Mouse (Mus musculus): ENCODE measurements around the gene AY074887.
"Not testable (repeated sequence)": the region's sequence is repeated elsewhere in the genome, so short reads cannot be mapped to it uniquely, and the experiment has no call there.

The AY074887 gene

GRCm38 (mm10) chr9:54950575-54951321 is at the start of gene AY074887, which contains the start of gene Psma4:
AY074887 (minus strand) TSS chr9:54950998.
Psma4 (plus strand) TSS chr9:54950790.
- CTCF ChIA-PET: interaction anchor here (0.6 kb wide), 1 partner anchor 33 kb away, joined by 5 read pairs; no protein-coding TSS in a partner anchor

GRCm38 (mm10) chr9:54995645-54996044 is 44.8 kb upstream of the AY074887 start:
- CTCF ChIA-PET: no interaction called here

DNA sequence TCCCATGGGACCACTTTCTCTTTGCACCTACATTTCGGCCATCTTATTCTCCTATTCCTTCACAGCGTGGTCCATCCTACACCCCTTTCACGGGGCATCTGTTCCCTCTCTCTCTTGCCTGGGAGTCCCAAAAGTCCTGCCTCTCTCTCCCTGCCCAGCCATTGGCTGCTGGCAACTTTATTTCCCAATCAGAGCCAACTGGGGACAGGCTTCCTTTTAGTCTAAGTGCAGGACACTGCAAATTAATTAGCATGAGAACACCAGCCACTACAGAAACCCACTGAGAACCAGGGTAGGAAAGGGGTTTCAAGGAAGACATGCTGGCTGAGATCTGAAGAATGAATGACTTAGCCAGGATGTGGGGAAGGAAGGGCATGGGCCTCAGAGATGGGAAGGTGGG is 43.6 kb upstream of the AY074887 start:
- CTCF ChIA-PET: no interaction called here

- CTCF ChIA-PET: no interaction called here
Measured at GRCm38 (mm10) chr9:54990362-54990761, 39.6 kb upstream of the AY074887 start.

GRCm38 (mm10) chr9:54982401-54982800 is 31.6 kb upstream of the AY074887 start:
- CTCF ChIA-PET: no interaction called here

DNA sequence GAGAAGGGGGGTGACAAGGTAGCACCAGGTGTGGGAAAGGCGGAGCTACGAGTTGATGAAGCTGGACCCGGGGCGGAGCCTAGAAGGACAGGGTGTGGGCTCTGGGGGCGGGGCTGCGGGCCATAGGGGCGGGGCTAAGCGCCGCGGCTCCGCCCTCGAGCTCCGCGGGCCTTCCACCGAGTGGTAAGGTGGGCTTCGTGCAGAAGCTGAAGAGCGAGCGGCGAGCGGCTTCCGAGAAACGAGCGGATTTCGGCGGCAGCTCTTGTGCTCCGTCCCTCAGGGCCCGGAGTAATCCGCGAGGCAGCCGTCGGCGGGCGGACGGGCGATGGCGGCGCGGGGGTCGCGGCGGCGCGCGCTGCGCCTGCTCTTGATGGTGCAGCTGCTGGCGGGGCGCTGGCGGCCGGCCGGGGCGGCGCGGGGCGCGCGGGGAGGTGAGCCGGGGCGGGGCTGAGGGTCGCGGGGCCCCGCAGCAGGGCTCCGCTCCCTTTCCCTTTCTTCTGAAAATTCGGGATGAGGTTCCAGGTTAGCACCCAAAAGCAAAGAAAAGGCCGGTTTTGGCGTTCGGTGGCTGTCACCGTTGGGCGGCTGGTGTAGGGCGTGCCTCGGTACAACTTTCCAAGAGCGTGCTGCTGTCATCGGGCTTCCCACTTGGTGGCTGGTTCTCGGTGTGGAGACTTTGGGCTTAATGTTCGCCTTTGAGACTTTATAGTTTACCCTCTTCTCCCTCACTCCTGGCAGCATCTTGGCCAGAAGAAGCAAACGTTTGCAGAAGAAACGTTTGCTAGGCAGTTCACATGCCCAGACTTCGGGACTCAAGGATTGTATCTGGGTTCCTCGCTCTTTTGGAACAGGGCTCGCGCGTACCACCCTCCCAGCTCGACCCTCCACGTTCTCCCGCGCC is 30.7 kb upstream of the AY074887 start:
- CTCF ChIA-PET: interaction anchor here (0.6 kb wide), 1 partner anchor 154 kb away, joined by 3 read pairs; no protein-coding TSS in a partner anchor

GRCm38 (mm10) chr9:54980674-54981073 is 29.9 kb upstream of the AY074887 start, which contains the start of gene Chrna5:
Chrna5 (plus strand) TSS chr9:54980880.
- CTCF ChIA-PET: no interaction called here

DNA sequence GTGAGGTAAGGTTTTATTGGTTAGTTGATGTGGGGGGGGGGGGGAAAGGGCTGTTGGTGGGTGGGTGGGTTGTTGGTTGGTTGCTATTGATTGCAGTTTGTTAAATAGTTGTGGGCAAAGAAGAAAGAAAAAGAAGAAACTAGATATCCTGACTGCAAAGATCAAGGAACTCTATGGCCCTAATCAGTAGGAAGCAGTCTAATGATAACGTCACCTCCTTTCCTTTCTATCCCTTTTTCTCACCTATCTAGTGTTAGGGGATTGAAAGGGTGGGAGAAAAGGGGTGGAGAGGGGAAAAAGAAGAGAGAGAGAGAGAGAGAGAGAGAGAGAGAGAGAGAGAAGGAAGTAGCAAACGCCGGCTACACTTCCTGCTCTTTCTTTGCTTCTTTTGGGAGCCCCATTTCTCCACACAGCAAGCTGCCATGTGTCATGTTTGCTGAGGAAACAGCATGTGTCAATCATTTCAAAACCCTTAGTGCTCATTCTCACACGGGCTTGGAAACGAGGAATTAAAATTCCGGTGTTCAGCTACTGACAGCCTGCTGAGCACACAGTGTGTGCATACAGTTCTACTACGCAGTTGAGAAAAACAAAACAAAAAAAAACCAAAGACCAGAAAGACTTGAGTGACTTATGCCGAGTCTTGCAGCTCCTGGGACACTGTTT is 19.3 kb upstream of the AY074887 start:
- CTCF ChIA-PET: no interaction called here

DNA sequence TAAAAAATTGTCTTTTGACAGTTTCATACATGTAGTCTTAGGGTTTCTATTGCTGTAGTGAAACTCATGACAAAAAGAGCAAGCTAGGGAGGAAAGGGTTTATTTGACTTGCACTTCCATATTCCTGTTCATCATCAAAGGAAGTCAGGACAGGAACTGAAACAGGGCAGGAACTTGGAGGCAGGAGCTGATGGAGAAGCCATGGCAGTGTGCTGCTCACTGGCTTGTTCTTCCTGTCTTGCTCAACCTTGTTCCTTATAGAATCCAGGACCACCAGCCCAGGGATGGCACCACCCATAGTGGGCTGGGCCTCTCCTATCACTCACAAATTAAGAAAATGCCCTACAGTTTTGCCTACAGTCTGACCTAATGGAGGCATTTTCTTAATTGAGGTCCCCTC is 12.9 kb upstream of the AY074887 start:
- CTCF ChIA-PET: interaction anchor here (0.8 kb wide), 1 partner anchor 365 kb away, joined by 3 read pairs; no protein-coding TSS in a partner anchor

DNA sequence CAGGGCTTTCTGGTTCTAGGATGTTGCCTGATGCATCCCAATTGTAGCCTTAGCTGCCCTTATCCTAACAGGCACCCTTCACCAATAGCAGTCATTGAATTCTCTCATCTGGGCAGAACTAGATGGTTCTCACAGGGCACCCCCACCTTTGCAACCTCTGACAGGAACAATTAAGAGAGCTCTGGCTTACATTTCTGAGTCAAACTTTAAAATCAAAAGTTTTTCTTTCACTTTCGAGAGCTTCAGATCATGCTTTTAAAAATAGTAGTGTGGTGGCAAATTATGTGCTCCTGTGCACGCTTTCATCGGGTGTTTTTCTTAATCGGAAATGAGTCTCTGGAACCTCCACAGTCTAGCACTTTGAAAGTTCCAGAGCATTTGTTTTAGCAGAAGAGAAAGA is 10.3 kb upstream of the AY074887 start:
- CTCF ChIA-PET: no interaction called here

DNA sequence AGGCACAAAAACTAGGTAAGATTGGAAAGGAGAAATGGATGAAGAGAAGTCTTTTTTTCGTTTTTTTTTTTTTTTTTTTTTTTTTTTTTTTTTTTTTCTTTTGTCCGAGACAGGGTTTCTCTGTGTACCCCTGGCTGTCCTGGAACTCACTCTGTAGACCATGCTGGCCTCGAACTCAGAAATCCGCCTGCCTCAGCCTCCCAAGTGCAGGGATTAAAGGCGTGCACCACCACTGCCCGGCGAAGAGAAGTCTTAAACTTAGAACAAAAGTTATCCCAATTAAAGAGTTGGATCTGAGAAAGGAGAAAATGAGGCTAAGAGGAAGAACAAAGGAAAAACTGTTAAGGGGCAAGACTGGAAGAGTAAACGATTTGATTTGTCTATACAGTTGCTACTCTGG is 636 bp downstream of the AY074887 start:
- CTCF ChIA-PET: not testable (repeated sequence)

GRCm38 (mm10) chr9:54949465-54949864 is 1.3 kb downstream of the AY074887 start:
- CTCF ChIA-PET: no interaction called here

- CTCF ChIA-PET: interaction anchor here (0.6 kb wide), 1 partner anchor 115 kb away, joined by 4 read pairs; no protein-coding TSS in a partner anchor
Measured at GRCm38 (mm10) chr9:54946256-54946655, 4.5 kb downstream of the AY074887 start.

DNA sequence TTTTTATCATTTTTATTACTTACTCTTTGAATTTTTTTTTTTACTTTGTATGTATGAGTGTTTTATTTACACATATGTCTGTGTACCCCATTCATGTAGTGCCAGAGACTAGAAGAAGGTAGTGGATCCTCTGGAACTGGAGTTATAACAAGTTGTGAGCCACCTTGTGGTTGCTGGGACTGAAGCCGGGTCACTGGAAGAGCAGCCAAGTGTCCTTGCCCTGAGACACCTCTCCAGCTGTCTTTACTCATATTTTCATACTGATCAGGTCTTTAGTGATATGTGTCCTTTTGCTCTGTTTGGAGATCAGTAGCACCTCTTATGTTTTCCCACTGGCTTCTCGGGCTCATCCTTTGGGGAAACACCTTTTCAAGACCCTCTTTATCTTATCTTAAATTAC is 6.3 kb downstream of the AY074887 start:
- CTCF ChIA-PET: no interaction called here

- CTCF ChIA-PET: no interaction called here
Measured at GRCm38 (mm10) chr9:54942071-54942470, 8.7 kb downstream of the AY074887 start.

- CTCF ChIA-PET: interaction anchor here (0.7 kb wide), 1 partner anchor 1381 kb away, joined by 4 read pairs; no protein-coding TSS in a partner anchor
Measured at GRCm38 (mm10) chr9:54932379-54932778, 18.4 kb downstream of the AY074887 start.

- CTCF ChIA-PET: interaction anchor here (0.7 kb wide), 1 partner anchor 1381 kb away, joined by 4 read pairs; no protein-coding TSS in a partner anchor
Measured at GRCm38 (mm10) chr9:54931765-54932164, 19.0 kb downstream of the AY074887 start.

GRCm38 (mm10) chr9:54930741-54931140 is 20.1 kb downstream of the AY074887 start:
- CTCF ChIA-PET: no interaction called here

DNA sequence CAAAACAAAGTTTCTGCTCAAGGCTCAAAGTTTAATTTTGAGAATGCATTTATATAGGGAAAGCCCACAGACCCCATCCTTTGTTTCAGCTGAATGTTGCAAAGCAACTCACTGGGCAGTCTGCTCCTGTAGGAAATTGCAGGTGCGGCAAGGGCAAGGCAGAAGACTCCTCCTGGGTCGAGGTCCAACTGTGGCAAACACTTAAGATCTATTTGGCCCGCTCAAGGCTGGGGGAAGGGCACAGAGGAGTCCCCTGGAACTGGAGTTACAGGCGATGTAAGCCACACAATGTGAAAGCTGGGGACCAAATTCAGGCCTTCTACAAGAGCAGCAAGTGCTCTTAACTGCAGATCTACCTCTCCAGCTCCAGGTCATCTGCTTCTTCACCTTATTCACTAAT is 30.9 kb downstream of the AY074887 start:
- CTCF ChIA-PET: no interaction called here

GRCm38 (mm10) chr9:54918781-54919180 is 32.0 kb downstream of the AY074887 start:
- CTCF ChIA-PET: interaction anchor here (0.5 kb wide), 1 partner anchor 16 kb away, joined by 4 read pairs; no protein-coding TSS in a partner anchor

- CTCF ChIA-PET: interaction anchor here (0.5 to 0.6 kb wide), 2 partner anchors 16 to 33 kb away, joined by 4 to 5 read pairs; partner anchors contain the start of genes AY074887 and Psma4
Measured at GRCm38 (mm10) chr9:54918191-54918590, 32.6 kb downstream of the AY074887 start.
